Mouse (Mus musculus): ENCODE data around the gene Slc1a4.

DNA sequence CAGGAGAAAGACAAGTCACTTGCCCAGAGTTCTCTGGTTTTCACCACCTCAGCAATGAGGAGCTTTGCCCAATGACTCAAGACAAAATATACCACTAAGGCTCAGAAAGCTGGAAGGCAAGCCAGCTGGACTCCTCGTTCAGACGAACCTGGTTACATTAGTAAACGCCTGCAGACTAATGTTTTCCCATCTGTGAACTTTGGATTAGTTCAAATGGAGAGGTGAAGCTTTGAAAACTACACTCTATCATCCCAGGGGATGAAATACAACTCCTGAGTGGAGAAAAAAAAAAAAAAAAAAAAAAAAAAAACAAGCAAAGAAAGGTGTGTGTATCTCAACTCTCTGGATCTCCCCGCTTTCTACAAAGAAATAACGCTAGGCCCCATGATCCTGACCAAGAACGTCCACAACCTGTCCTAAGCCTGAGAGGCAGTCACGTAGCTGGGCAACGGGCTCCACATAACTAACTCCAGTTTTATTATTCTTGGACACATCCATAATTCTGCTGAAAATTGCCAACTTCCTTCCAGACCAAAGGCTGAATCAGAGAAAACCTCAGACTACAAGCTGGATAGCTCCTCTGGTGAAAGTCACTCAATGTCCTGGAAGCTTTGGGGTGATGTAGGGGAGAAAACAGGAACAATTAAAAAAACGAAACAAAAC, 1.4 kb downstream of the Slc1a4 start:
- no peak for TF ChIP-seq POLR2A (IDR thresholded peaks at IDR 0.05; ENCODE audit: insufficient read length, low read depth)
- no peak for TF ChIP-seq TCF12 (IDR thresholded peaks at IDR 0.05; ENCODE audit: insufficient read depth, poor library complexity, severe bottlenecking)
- no peak for TF ChIP-seq TCF3 (IDR thresholded peaks at IDR 0.05; ENCODE audit: insufficient read length, low read depth)
- no peak for TF ChIP-seq MYOD1 (IDR thresholded peaks at IDR 0.05; ENCODE audit: control insufficient read depth in 1 of 3, insufficient read length in 2 of 3, low read depth in 2 of 3)

Measured in myocyte (in vitro differentiated cells).